Mouse (Mus musculus) hindbrain, embryonic 11.5 days (tissue): ENCODE data around the gene Coq8b. TPM values are rescaled to one million over a fixed set of nuclear protein-coding genes. Genes with fewer than 3 reads are reported as not detected.

Experiments
- ATAC-seq: fragments of 200-750 bp; cut with Nextera tagmentation; 2 replicates; pipeline ENCODE4 v1.8.0; 2017; ENCODE audit warnings: mild to moderate bottlenecking, moderate TSS enrichment, moderate library complexity; ENCODE audit not compliant: low FRiP score
- DNase-seq: peaks from one replicate; pipeline ENCODE4 v3.0.0-alpha.2; 2015; ENCODE audit warnings: low spot score
- H3K27ac ChIP-seq: fragments of 300-500 bp; sonication (generic); 2 replicates; pipeline ENCODE4 v1.5.1; 2014; ENCODE audit warnings: mild to moderate bottlenecking, low read depth, low read length
- H3K27me3 ChIP-seq: fragments of 300-500 bp; sonication (generic); 2 replicates; pipeline ENCODE4 v1.6.1; 2014; ENCODE audit warnings: mild to moderate bottlenecking, low read length, moderate library complexity, mixed read lengths; ENCODE audit not compliant: control insufficient read depth, insufficient read depth
- H3K36me3 ChIP-seq: fragments of 300-500 bp; sonication (generic); 2 replicates; pipeline ENCODE4 v1.6.1; 2014; ENCODE audit warnings: mild to moderate bottlenecking, low read length, moderate library complexity, mixed read lengths; ENCODE audit not compliant: control insufficient read depth, insufficient read depth
- H3K4me1 ChIP-seq: fragments of 300-500 bp; sonication (generic); replicated peaks from 2 replicates; pipeline ENCODE4 v1.6.1; 2014; ENCODE audit warnings: low read length, mixed read lengths; ENCODE audit not compliant: control insufficient read depth, insufficient read depth
- H3K4me2 ChIP-seq: fragments of 300-500 bp; sonication (generic); replicated peaks from 2 replicates; pipeline ENCODE4 v1.6.1; 2014; ENCODE audit warnings: mild to moderate bottlenecking, low read depth, low read length
- H3K4me3 ChIP-seq: fragments of 300-500 bp; sonication (generic); 2 replicates; pipeline ENCODE4 v1.5.1; 2014; ENCODE audit warnings: low read depth, low read length
- H3K9ac ChIP-seq: fragments of 300-500 bp; sonication (generic); 2 replicates; pipeline ENCODE4 v1.6.1; 2014; ENCODE audit warnings: low read depth, low read length
- H3K9me3 ChIP-seq: fragments of 300-500 bp; sonication (generic); 2 replicates; pipeline ENCODE4 v1.6.1; 2016; ENCODE audit warnings: low read length; ENCODE audit not compliant: control insufficient read depth
- WGBS: fragments of 180-500 bp; shearing (Covaris S2); extraction: QIAGEN DNeasy Blood & Tissue Kit; methylation state at CpG from one replicate; pipeline ENCODE4 v1.1.7; 2014; 5-methylcytosine and 5-hydroxymethylcytosine counted together
- polyA plus RNA-seq: library from polyadenylated mRNA; unstranded; fragments of >200 nt; fragmentation: Nextera tagmentation; extraction: Ambion mirVana; gene quantifications from 2 replicates; pipeline ENCODE4 v1.2.1, GENCODE M21; 2014

Coq8b gene
- polyA plus RNA-seq, 1 experiment from 2014 or later, result 18.4 TPM

GRCm38 (mm10) chr7:27284865-27285697, 52.3 kb downstream of the Coq8b start:
- Histone ChIP-seq H3K4me1 (no peaks in the 10 kb centered on the region; the same call in 1 of the 2 replicates), H3K27ac (no peak overlapping the region), H3K27me3 (no peaks in the 10 kb centered on the region), H3K9me3 (no peaks in the 10 kb centered on the region), H3K4me3 (no peak overlapping the region; the same call in 1 of the 2 replicates), H3K9ac (no peak overlapping the region), H3K4me2 (peak overlapping the region; percentile 17), H3K36me3 (no peaks in the 10 kb centered on the region)
- WGBS, result under 1% methylated on average over 28 of the region's 28 CpGs
- peak; percentile 74 for ATAC-seq
- DNase-seq, result peak; percentile 59

- ATAC-seq, result peak; percentile 79
- Histone ChIP-seq H3K9me3 (no peaks in the 10 kb centered on the region), H3K27ac (no peak overlapping the region), H3K36me3 (no peaks in the 10 kb centered on the region), H3K9ac (no peak overlapping the region), H3K27me3 (no peaks in the 10 kb centered on the region), H3K4me1 (no peaks in the 10 kb centered on the region; the same call in 1 of the 2 replicates), H3K4me2 (peak overlapping the region; percentile 17), H3K4me3 (no peak overlapping the region; the same call in 1 of the 2 replicates)
- 9% methylated on average over 8 of the region's 8 CpGs for WGBS
- DNase-seq, result peak; percentile 80
Measured at GRCm38 (mm10) chr7:27285698-27286066, 52.9 kb downstream of the Coq8b start.

GRCm38 (mm10) chr7:27288732-27289131, 55.9 kb downstream of the Coq8b start:
- Histone ChIP-seq H3K9ac (no peak overlapping the region), H3K4me2 (no peak overlapping the region), H3K9me3 (no peaks in the 10 kb centered on the region), H3K4me1 (no peaks in the 10 kb centered on the region; the same call in 1 of the 2 replicates), H3K36me3 (no peaks in the 10 kb centered on the region), H3K27ac (no peak overlapping the region), H3K4me3 (no peak overlapping the region), H3K27me3 (no peaks in the 10 kb centered on the region)
- ATAC-seq, result no peak
- WGBS, result 82% methylated on average over 7 of the region's 7 CpGs
- DNase-seq, result no peak

GRCm38 (mm10) chr7:27290555-27290954, 57.7 kb downstream of the Coq8b start:
- ATAC-seq (no peak), DNase-seq (no peak)
- H3K36me3 ChIP-seq, result no peaks in the 10 kb centered on the region
- 70% methylated on average over 2 of the region's 2 CpGs for WGBS
- H3K4me2 ChIP-seq, result no peak overlapping the region
- no peaks in the 10 kb centered on the region for H3K4me1 ChIP-seq
- H3K9me3 ChIP-seq, result no peaks in the 10 kb centered on the region
- H3K9ac ChIP-seq, result no peak overlapping the region
- no peak overlapping the region for H3K4me3 ChIP-seq
- H3K27ac ChIP-seq, result no peak overlapping the region
- no peaks in the 10 kb centered on the region for H3K27me3 ChIP-seq

GRCm38 (mm10) chr7:27291795-27292466, 59.1 kb downstream of the Coq8b start:
- H3K36me3 ChIP-seq, result no peaks in the 10 kb centered on the region
- H3K9me3 ChIP-seq, result no peaks in the 10 kb centered on the region
- H3K4me2 ChIP-seq, result no peak overlapping the region
- 69% methylated on average over 12 of the region's 12 CpGs for WGBS
- H3K27me3 ChIP-seq, result no peaks in the 10 kb centered on the region
- no peaks in the 10 kb centered on the region for H3K4me1 ChIP-seq
- no peak overlapping the region for H3K27ac ChIP-seq
- ATAC-seq (no peak), DNase-seq (no peak)
- H3K4me3 ChIP-seq, result no peak overlapping the region
- H3K9ac ChIP-seq, result no peak overlapping the region

GRCm38 (mm10) chr7:27295956-27296355, 63.1 kb downstream of the Coq8b start:
- Histone ChIP-seq H3K27me3 (no peaks in the 10 kb centered on the region), H3K9ac (no peak overlapping the region), H3K27ac (no peak overlapping the region), H3K9me3 (no peaks in the 10 kb centered on the region), H3K4me3 (no peak overlapping the region), H3K36me3 (no peaks in the 10 kb centered on the region), H3K4me1 (no peaks in the 10 kb centered on the region), H3K4me2 (no peak overlapping the region)
- DNase-seq, result no peak
- 87% methylated on average over 4 of the region's 4 CpGs for WGBS
- ATAC-seq, result no peak

GRCm38 (mm10) chr7:27296518-27296917, 63.7 kb downstream of the Coq8b start:
- H3K27ac ChIP-seq, result no peak overlapping the region
- ATAC-seq (no peak), DNase-seq (no peak)
- H3K4me2 ChIP-seq, result no peak overlapping the region
- no peaks in the 10 kb centered on the region for H3K27me3 ChIP-seq
- H3K9me3 ChIP-seq, result no peaks in the 10 kb centered on the region
- no peaks in the 10 kb centered on the region for H3K36me3 ChIP-seq
- H3K4me1 ChIP-seq, result no peaks in the 10 kb centered on the region
- H3K9ac ChIP-seq, result no peak overlapping the region
- no peak overlapping the region for H3K4me3 ChIP-seq
- WGBS, result 91% methylated on average over 4 of the region's 4 CpGs

- Histone ChIP-seq H3K27me3 (0 out of 2 replicates have a peak, but pooled peaks cover 2% of the 10 kb centered on the region), H3K4me3 (no peak overlapping the region), H3K4me1 (no peaks in the 10 kb centered on the region), H3K27ac (no peak overlapping the region), H3K36me3 (no peaks in the 10 kb centered on the region), H3K9me3 (no peaks in the 10 kb centered on the region), H3K9ac (no peak overlapping the region), H3K4me2 (no peak overlapping the region)
- no peak for ATAC-seq
- DNase-seq, result no peak
- 84% methylated on average over 16 of the region's 16 CpGs for WGBS
Measured at GRCm38 (mm10) chr7:27298033-27298610, 65.3 kb downstream of the Coq8b start.
